Mouse (Mus musculus) cerebellum, adult 9-11 months (tissue): ENCODE data around the gene Pacs1.
"Not testable (repeated sequence)": the region's sequence is repeated elsewhere in the genome, so short reads cannot be mapped to it uniquely, and the experiment has no call there.

Experiments used
- DNase-seq: peaks from one replicate; pipeline ENCODE4 v3.0.0; 2022

The Pacs1 gene

GRCm38 (mm10) chr19:5267015-5267414, 5.9 kb downstream of the Pacs1 start:
- DNase-seq = no peak

DNA sequence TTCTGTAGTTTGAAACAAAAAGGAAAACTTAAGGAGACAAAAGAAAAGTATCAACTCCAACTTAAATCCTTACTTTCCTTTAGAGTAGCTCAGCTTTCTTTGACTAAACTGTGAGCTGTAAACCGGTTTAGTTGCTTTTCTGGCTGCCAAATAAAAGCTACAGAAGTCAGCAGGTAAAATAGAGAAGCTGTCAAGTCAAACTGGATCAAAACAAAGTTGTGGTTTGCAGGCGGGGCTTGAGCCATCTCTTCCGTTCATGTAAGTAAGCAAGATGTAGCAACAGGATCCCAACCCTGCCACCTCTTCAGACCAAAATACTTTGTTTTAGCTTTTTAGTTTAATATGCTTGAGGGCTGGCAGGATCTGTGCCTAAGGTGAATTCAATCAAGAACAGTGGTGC, 15.8 kb downstream of the Pacs1 start:
- no peak for DNase-seq

DNA sequence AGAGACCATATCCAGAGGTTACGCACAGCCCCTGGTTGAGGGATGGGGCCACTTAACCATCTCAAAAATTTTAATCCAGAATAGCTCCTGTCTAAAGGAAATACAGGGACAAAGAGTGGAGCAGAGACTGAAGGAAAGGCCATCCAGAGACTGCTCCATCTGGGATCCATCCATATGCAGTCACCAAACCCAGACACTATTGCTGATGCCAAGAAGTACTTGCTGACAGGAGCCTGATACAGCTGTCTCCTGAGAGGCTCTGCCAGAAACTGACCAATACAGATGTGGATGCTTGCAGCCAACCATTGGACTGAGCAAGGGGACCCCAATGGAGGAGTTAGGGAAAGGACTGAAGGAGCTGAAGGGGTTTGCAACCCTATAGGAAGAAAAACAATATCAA, 35.9 kb downstream of the Pacs1 start:
- DNase-seq = not testable (repeated sequence)

DNA sequence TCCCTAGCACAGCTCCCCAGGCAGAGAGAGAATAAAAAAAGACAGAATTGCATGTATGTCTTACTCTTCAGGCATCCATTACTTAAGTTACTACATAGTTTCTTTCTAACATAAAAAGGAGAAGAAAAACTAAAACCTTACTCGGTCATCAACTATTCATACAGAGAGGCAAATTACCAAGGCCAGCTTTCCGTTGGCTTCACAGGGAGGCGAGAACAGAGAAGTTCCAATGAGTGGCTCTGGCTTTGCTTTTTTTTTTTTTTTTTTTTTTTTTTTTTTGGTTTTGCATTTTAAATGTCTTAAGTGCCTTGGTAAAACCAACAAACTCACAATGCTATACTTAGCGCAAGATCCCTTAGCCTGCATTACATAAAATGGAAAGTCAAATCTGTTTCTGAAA, 40.2 kb downstream of the Pacs1 start:
- no peak for DNase-seq

DNA sequence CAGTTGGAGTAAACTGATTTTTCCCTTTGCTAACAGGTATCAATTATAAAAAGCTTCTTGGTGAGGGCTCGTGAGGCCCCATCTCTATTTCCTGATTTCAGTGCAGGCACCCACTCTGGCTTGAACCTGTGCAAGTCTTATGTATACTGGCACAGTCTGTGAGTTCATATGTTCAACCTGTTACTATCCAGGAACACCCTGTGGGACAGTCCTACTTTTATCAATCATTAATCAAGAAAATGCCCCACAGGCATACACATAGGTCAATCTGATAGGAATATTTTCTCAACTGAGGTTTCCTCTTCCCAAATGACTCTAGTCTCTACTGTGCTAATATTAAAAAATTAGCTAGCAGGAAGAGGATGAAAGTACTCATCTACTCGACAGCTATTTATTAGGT, 42.8 kb downstream of the Pacs1 start:
- DNase-seq = no peak

GRCm38 (mm10) chr19:5224624-5225023, 48.3 kb downstream of the Pacs1 start:
- no peak for DNase-seq

GRCm38 (mm10) chr19:5224077-5224476, 48.8 kb downstream of the Pacs1 start:
- DNase-seq = no peak

GRCm38 (mm10) chr19:5221926-5222325, 51.0 kb downstream of the Pacs1 start:
- DNase-seq = no peak

DNA sequence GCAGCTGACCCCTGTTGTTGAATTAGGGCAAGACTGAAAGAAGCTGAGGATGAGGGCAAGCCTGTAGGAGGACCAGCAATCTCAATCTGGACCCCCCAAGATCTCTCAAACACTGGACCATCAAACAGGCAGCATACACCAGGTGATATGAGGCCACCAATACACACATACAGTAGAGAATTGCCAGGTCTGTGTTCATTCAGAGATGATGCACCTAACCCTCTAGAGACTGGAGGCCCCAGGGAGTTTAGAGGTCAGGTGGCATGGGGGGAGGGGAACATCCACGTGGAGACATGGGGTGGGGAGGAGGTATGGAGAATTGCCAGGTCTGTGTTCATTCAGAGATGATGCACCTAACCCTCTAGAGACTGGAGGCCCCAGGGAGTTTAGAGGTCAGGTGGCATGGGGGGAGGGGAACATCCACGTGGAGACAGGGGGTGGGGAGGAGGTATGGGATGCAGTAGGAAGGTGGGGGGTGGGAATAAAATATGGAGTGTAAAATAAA, 51.6 kb downstream of the Pacs1 start:
- DNase-seq = not testable (repeated sequence)

- no peak for DNase-seq
Measured at GRCm38 (mm10) chr19:5220389-5220788, 52.5 kb downstream of the Pacs1 start.

GRCm38 (mm10) chr19:5201691-5202090, 71.2 kb downstream of the Pacs1 start:
- DNase-seq = no peak

GRCm38 (mm10) chr19:5200617-5201016, 72.3 kb downstream of the Pacs1 start:
- not testable (repeated sequence) for DNase-seq

DNA sequence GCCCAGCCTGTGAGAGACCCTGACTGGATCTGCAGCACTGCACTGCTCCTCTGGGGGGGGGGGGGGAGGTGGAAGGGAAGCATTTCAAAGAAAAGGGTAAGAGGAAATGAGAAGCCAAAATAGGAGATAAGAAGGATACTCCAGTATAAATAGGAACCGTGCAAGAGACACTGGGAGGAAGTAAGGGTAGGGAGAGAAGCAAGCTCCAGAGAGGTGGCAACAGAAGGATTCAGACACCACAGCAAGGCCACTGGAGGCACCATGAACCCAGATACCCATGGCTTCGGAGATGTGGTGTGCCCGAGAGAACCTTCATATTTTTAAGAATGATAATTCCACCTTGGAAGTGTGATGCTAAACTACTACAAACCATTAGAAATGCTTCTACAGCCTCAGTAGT, 74.4 kb downstream of the Pacs1 start:
- no peak for DNase-seq

DNA sequence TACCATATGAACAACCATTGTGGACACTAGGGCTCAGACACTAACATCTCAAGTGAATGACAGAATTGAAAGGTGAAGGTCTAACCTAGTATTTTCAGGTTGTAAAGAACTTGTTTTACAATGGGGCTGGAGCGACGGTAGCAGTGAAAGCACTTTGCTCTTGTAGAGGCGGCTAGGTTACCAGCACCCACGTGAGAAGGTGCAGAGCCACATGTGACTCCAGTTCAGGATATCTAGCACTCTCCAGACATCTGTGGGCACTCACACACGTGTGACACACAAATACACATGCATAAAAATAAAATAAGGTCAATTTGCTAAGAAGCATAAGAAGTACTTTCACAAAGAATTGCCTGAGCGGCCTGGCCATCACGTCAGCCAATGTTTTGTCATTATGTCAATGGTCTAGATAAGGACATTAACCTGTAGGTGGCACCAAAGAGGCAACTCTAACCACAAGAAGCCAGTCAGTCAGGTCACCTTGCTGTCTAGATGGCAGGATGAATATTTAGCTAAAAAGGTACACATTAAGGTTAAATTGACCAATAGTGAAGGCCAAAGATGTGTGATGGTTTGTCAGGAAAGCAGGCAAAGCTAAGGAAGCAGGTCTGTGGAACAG, 77.4 kb downstream of the Pacs1 start:
- DNase-seq = peak; percentile 54

GRCm38 (mm10) chr19:5192397-5192796, 80.5 kb downstream of the Pacs1 start:
- no peak for DNase-seq

DNA sequence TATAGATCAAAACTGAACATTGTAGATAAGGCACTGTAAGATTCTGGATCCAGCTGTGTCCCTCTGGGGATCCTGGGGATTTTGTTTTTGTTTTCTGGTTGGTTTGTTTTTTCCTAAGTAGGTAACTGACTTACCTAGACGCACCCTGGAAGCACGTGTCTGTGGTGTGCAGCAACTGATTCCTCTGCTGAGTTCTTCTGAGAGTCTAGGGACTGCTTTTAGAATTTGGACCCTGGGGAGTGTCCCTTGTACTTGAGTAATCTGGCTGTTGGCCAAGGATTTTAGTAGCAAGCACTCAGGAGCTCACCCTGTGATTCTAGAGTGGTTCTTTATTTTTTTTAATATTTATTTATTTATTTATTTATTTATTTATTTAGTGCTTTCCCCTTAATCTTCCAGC, 85.5 kb downstream of the Pacs1 start:
- DNase-seq = no peak

GRCm38 (mm10) chr19:5181926-5182325, 91.0 kb downstream of the Pacs1 start:
- no peak for DNase-seq

- DNase-seq = no peak
Measured at GRCm38 (mm10) chr19:5178631-5179030, 94.3 kb downstream of the Pacs1 start.

GRCm38 (mm10) chr19:5170430-5170829, 102.5 kb downstream of the Pacs1 start:
- no peak for DNase-seq

- DNase-seq = no peak
Measured at GRCm38 (mm10) chr19:5167477-5167876, 105.4 kb downstream of the Pacs1 start.

- DNase-seq = no peak
Measured at GRCm38 (mm10) chr19:5164380-5164779, 108.5 kb downstream of the Pacs1 start.

- no peak for DNase-seq
Measured at GRCm38 (mm10) chr19:5161913-5162312, 111.0 kb downstream of the Pacs1 start.

DNA sequence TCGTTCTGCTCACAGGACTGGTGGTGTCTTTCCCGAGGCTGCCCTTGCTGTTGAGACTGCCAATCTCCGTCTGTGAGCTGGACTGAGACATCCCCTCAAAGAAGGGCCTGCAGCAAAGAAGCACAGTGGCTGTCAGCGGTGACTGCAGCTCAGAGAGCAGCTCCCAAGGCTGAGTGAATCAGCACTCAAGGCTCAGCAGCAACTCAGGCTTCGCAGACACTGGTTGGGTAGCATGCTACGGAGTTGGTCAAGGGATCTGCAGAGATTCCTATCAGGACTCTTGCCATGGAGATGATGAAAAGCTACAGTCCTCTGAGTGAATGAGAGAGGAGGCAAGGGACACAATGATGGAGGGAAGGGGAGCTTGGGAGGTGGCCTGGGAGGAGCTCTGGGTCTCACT, 120.7 kb downstream of the Pacs1 start:
- DNase-seq = peak; percentile 35

GRCm38 (mm10) chr19:5151741-5152140, 121.2 kb downstream of the Pacs1 start:
- DNase-seq = no peak

DNA sequence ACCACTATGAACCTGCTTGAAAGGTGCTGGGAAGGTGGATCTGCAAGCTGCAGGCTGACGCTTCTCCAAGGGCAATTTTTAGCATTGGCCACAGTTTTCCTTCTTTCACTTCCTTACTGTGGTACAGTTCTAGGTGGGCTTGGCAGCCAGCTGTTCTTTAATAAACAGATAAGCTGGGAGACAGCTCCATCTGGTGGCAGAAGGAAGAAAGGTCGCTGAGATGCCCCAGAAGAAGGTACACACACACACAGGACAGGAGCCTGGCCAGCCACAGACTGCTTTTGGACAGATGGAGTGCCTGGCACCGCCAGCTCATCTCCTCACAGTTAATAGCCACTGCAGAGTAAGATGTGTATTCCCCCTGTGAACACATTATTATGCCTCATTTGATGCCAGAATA, 121.6 kb downstream of the Pacs1 start:
- peak; percentile 92 for DNase-seq
